ENCODE assay signal across 9 mouse cellular contexts in genomic region chr1:121605118-121605517, GRCm38 (mm10). TPM values are rescaled to one million over a fixed set of nuclear protein-coding genes. Genes with fewer than 3 reads are reported as not detected.
DNase-seq lines count a peak whose midpoint lies in the region; ATAC-seq lines count a peak whose summit lies in the region.
"Had no signal": no experiment of that assay in that cellular context is flagged by ENCODE, and none has a peak within 500 bp of the region (broad histone marks: within the 10 kb centered on the region; RNA-seq: fewer than 3 reads in every experiment).

No protein-coding gene starts in this region.

- H3K4me1 ChIP-seq in kidney, embryonic 14.5 days (ENCODE audit: control insufficient read depth, insufficient read depth, low read length): no peaks in the 10 kb centered on the region

- no peaks in the 10 kb centered on the region for H3K36me3 ChIP-seq in kidney, embryonic 14.5 days (ENCODE audit: control insufficient read depth, insufficient read depth, low read length)

- no peak overlapping the region for H3K4me2 ChIP-seq in kidney, embryonic 14.5 days (replicated peaks; ENCODE audit: low read depth, low read length)

- no peak for DNase-seq in kidney, adult 11 months
- DNase-seq in cerebellum, adult 8-10 months: peak; percentile 66
- peak; percentile 8 for DNase-seq in gastrocnemius, postnatal 14 days
- DNase-seq in retina, embryonic 14.5 days (ENCODE audit: low spot score): peak; percentile 26
- no peak for DNase-seq in T-cell, adult 2 months (ENCODE audit: low spot score)
- DNase-seq in thymus, postnatal 10 days (ENCODE audit: low spot score in 2 of 2): no peak
- DNase-seq in c-Kit-positive CD71-positive TER-119-positive erythroid progenitor cells, embryonic 14.5 days (ENCODE audit: low spot score): no peak

- ATAC-seq in kidney, embryonic 14.5 days (ENCODE audit: low FRiP score, low TSS enrichment): peak; percentile 53
- ATAC-seq: Patski had no signal

- intact Hi-C loops in gastrocnemius, postnatal 14 days (cut with DNase I; ENCODE audit: low total_unique reads): no loop called here

- WGBS in kidney, embryonic 14.5 days: 21% methylated on average over 6 of the region's 6 CpGs

- no peak overlapping the region for H3K27ac ChIP-seq in kidney, embryonic 14.5 days (ENCODE audit: low read depth, low read length)

- H3K9me3 ChIP-seq in kidney, embryonic 14.5 days (ENCODE audit: control insufficient read depth, low read length): no peaks in the 10 kb centered on the region

- H3K27me3 ChIP-seq in kidney, embryonic 14.5 days (ENCODE audit: control insufficient read depth, insufficient read depth, low read length): no peaks in the 10 kb centered on the region

- no peak overlapping the region for H3K4me3 ChIP-seq in kidney, embryonic 14.5 days (ENCODE audit: low read length)

- no peak overlapping the region for H3K9ac ChIP-seq in kidney, embryonic 14.5 days (ENCODE audit: low read depth, low read length)

RNA-seq across cellular contexts. Expression of gene Ddx18, which starts 37.3 kb away (rescaled TPM):
- 82.6 and 104 TPM in 2 replicates for polyA plus RNA-seq in kidney, embryonic 14.5 days (2014; fragmentation: Nextera tagmentation; extraction: Ambion mirVana)
- total RNA-seq in gastrocnemius, postnatal 14 days (2021): 10 to 100 TPM; 15.4 to 17.7 TPM

Comparison
In these comparisons a context has a peak if more than half of its experiments do, and no peak if none do; other contexts are left out.
1. DNase-seq: peak in cerebellum, adult 8-10 months (single experiment), gastrocnemius, postnatal 14 days (single experiment) and retina, embryonic 14.5 days (single experiment); none in kidney, adult 11 months (single experiment), T-cell, adult 2 months (single experiment), thymus, postnatal 10 days (0 of 2) and c-Kit-positive CD71-positive TER-119-positive erythroid progenitor cells, embryonic 14.5 days (single experiment).